Mouse (Mus musculus): ENCODE results near the gene Snapc1. TPM values are rescaled to one million over a fixed set of nuclear protein-coding genes. Genes with fewer than 3 reads are reported as not detected.

Gene Snapc1
- 10 to 100 TPM; 34.5 to 35.7 TPM for total RNA-seq (2021)
- long read RNA-seq, experiment 1, full-length matches to known transcripts = 14 of 18 reads
- long read RNA-seq, experiment 1, partial matches to known transcripts = 0 of 18 reads
- long read RNA-seq, experiment 1, other reads (novel, unspliced or antisense) = 4 of 18 reads
- long read RNA-seq, experiment 2, full-length matches to known transcripts = 16 of 33 reads
- long read RNA-seq, experiment 2, partial matches to known transcripts = 2 of 33 reads
- long read RNA-seq, experiment 2, other reads (novel, unspliced or antisense) = 15 of 33 reads

- DNase-seq (ENCODE audit: low spot score in 2 of 2) = peak; percentile 97 to 99
- H3K27ac ChIP-seq = peak within 1 kb of the TSS; percentile 82
- H3K4me3 ChIP-seq = peak within 1 kb of the TSS; percentile 95
- no peak for TF ChIP-seq CTCF (conservative IDR thresholded peaks at IDR 0.05)
Measured at GRCm38 (mm10) chr12:73964291-73965281, at the start of gene Snapc1. Snapc1 (plus strand) TSS chr12:73964481.

DNA sequence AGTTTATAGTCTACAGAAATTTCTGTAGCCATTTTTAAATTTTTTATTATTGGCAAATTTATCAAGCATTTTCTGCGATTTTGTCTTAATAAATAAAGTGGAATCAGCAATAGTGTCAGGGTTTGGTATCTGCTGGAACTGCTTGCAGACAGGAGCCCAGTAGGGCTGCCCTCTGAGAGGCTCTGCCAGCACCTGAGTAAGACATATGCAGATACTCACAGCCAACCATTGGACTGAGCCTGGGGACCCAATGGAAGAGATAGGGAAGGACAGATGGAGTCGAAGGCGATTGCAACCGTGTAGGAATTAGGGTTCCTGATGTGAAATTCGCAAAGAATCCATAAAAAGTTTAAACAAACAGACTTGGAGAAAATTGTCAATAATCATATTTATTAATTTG lies 45.8 kb upstream of the Snapc1 start:
- TF ChIP-seq CTCF (conservative IDR thresholded peaks at IDR 0.05) = no peak
- Histone ChIP-seq H3K4me3 (no peak overlapping the region), H3K27ac (no peak overlapping the region)
- DNase-seq (ENCODE audit: low spot score in 2 of 2) = no peak

DNA sequence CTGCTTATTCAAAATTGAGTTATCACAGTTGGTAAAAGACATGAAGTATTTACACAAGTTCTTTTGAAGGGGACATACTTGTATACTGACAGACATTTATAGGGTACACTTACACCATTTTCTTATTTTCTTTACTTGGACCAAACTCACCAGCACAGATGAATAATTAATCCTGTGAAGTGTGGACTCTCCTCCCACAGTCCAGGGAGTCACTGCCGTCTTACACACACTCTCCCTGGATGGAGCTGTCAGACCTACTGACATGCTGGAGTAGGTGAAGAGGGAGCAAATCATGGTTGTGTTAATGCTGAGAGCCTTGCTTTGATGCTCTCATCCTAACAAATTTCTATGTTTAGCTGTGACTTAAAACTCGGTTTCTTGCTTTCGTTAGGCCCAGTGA lies 34.0 kb upstream of the Snapc1 start:
- no peak overlapping the region for H3K4me3 ChIP-seq
- TF ChIP-seq CTCF (conservative IDR thresholded peaks at IDR 0.05) = no peak
- DNase-seq (ENCODE audit: low spot score in 2 of 2) = no peak
- no peak overlapping the region for H3K27ac ChIP-seq

DNA sequence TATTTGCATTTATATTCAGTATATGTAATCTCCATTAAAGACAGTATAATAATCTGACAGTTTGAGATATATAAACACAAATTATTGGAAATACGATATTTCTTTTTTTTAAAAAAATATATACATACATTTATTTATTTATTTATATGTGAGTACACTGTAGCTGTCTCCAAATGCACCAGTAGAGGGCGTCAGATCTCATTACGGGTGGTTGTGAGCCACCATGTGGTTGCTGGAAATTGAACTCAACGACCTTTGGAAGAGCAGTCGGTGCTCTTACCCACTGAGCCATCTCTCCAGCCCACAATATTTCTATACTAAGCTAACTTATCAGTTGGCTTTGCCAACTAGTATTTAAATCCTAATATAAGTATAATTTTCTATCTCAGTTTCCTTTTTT lies 33.0 kb upstream of the Snapc1 start:
- peak; percentile 77 for TF ChIP-seq CTCF (conservative IDR thresholded peaks at IDR 0.05)
- H3K4me3 ChIP-seq = no peak overlapping the region
- no peak overlapping the region for H3K27ac ChIP-seq
- no peak for DNase-seq (ENCODE audit: low spot score in 2 of 2)

- DNase-seq (ENCODE audit: low spot score in 2 of 2) = no peak
- no peak overlapping the region for H3K4me3 ChIP-seq
- no peak for TF ChIP-seq CTCF (conservative IDR thresholded peaks at IDR 0.05)
- H3K27ac ChIP-seq = no peak overlapping the region
Measured at GRCm38 (mm10) chr12:73934528-73934927, 29.8 kb upstream of the Snapc1 start.

DNA sequence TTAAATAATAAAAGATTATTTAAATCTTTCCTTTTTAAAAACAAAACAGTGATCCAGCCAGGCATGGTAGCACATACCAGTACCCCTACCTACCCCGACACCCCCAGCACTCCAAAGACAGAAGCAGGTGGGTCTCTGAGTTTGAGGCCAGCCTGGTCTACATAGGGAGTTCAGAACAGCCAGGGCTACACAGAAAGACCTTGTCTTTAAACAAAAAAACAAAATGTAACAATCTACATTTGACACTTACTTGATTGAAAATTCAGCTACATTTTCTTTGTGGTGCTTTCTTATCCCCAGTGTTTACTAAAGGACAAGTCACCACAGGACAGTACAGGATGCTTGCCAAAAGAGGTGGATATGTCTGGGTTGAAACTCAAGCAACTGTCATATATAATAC lies 26.9 kb upstream of the Snapc1 start, which contains the start of gene Gm49321:
Gm49321 (plus strand) TSS at position 301 of the 400 bp plus-strand sequence.
- TF ChIP-seq CTCF (conservative IDR thresholded peaks at IDR 0.05) = no peak
- DNase-seq (ENCODE audit: low spot score in 2 of 2) = no peak
- H3K4me3 ChIP-seq = no peak within 1 kb of the TSS
- no peak within 1 kb of the TSS for H3K27ac ChIP-seq

- TF ChIP-seq CTCF (conservative IDR thresholded peaks at IDR 0.05) = no peak
- no peak for DNase-seq (ENCODE audit: low spot score in 2 of 2)
- 0 out of 2 replicates have a peak overlapping the region, but pooled peaks have one; percentile 10 for H3K27ac ChIP-seq
- no peak overlapping the region for H3K4me3 ChIP-seq
Measured at GRCm38 (mm10) chr12:73939542-73939941, 24.7 kb upstream of the Snapc1 start.

- no peak overlapping the region for H3K27ac ChIP-seq
- no peak for DNase-seq (ENCODE audit: low spot score in 2 of 2)
- no peak for TF ChIP-seq CTCF (conservative IDR thresholded peaks at IDR 0.05)
- H3K4me3 ChIP-seq = no peak overlapping the region
Measured at GRCm38 (mm10) chr12:73948415-73948814, 15.9 kb upstream of the Snapc1 start.

DNA sequence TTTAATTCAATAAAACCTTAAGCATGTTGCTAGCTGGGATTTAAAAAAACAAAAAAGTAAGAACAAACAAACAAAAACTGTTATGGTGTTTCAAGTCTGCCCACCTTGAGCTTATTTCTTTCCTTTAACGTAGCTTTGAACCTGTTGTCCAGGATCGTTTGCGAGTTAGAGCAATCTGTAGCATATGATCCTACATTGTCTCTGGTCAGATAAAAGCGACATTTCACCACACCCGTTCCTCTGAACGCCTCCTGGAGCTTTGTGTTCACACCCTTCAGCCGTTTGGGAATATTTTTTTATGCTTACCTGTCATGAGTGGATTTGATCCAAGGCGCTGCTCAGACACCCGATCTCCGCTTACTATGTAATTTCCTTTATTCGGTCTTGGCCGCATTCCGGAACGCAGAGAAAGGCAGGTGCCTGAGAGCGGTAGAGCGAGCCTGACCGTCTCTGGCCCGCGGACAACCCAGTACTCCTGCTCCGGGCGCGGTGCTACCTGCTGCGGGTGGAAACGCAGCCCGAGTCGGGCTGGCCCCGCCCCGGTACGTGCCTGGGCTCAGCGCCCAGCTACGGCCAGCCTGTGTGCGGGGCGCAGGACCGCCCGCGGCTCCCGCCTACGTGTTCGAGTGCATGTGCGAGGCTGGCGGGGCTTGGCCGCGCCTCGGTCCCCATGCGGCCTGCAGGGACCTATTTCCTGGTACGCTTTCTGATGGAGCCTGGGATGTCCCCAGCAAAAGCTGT lies 14.8 kb upstream of the Snapc1 start:
- peak overlapping the region; percentile 61 for H3K4me3 ChIP-seq
- no peak for TF ChIP-seq CTCF (conservative IDR thresholded peaks at IDR 0.05)
- peak overlapping the region; percentile 72 for H3K27ac ChIP-seq
- peak in 1 of 2 experiments; percentile 32 for DNase-seq (ENCODE audit: low spot score in 2 of 2)

- TF ChIP-seq CTCF (conservative IDR thresholded peaks at IDR 0.05) = peak; percentile 26; the same call in 1 of the 2 replicates
- Histone ChIP-seq H3K27ac (no peak overlapping the region), H3K4me3 (peak overlapping the region; percentile 46)
- no peak for DNase-seq (ENCODE audit: low spot score in 2 of 2)
Measured at GRCm38 (mm10) chr12:73952879-73953278, 11.4 kb upstream of the Snapc1 start.

DNA sequence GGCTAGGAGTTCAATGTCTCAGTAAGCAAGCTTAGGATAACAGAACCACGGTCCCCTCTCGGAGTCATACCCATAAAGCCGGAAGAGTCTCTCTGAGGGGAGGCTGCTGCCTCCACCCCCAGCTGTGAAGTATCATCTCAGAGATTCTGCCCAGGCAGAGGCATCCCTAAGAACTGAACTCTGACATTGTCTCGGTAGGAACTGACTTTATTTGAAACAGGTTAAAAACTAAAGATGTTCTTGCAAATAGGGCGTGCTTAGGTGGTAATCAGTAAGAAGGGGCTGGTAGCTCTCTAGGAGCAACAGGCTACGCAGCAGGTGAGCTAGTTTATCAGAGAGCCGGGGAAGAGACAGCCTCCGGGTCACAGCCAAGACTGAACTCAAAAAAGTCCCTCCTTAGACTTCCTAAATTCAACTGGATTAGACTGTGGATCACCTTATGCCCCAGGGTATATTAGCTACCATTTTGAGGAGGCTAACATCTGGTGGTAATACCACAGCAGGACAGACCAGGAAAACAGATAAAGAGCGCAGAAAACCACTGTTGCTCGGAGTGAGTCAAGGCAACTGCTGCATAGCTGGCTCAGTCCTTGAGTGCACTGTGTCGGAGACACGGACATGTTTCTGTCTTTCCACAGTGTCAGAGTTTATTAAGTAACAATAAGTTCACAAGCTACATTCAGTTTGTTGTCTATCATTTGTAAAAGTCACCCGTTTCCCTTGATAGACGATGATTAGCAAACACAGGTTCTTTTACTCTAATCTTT lies 10.7 kb upstream of the Snapc1 start:
- no peak for DNase-seq (ENCODE audit: low spot score in 2 of 2)
- peak overlapping the region; percentile 46 for H3K4me3 ChIP-seq

DNA sequence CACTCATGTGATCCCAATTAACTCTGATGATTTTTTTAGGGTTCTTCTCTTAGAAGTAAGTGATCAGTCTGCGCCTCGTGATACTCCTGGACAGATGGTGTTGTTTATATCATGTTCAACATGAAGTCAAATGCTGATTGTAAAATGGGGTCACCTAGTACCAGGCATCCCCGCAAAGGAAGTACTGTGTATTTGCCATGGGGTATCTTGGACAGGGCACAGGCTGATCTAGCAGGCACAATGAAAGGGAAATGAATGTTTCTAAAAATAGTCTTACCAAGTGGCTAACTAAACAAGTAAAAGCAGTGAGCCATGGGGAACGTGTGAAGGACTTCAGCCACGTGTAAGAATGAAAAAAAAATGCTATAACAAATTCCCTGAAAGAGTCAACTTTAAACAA lies 9.5 kb upstream of the Snapc1 start:
- Histone ChIP-seq H3K27ac (no peak overlapping the region), H3K4me3 (no peak overlapping the region)
- TF ChIP-seq CTCF (conservative IDR thresholded peaks at IDR 0.05) = no peak
- no peak for DNase-seq (ENCODE audit: low spot score in 2 of 2)

More for the DNA sequence above, 10.7 kb upstream of the Snapc1 start:
- no peak overlapping the region for H3K27ac ChIP-seq
- TF ChIP-seq CTCF (conservative IDR thresholded peaks at IDR 0.05) = no peak
